Comparison of ENCODE assay signal across 8 mouse cellular contexts in genomic region chr2:155276195-155276594, GRCm38 (mm10). TPM values are rescaled to one million over a fixed set of nuclear protein-coding genes. Genes with fewer than 3 reads are reported as not detected.
A peak's percentile ranks its signal among the peaks of the same experiment; 100 is the strongest.
DNase-seq lines count a peak whose midpoint lies in the region; ATAC-seq lines count a peak whose summit lies in the region.

Gene Map1lc3a (plus strand): TSS chr2:155276297.

- DNase-seq in adipocyte (ENCODE audit: low spot score), result peak; percentile 94
- peak; percentile 96 for DNase-seq in embryo, embryonic 10 days (ENCODE audit: low spot score)
- peak; percentile 94 for DNase-seq in gastrocnemius, postnatal 14 days
- DNase-seq in left cerebral cortex, postnatal 10 days (ENCODE audit: extremely low spot score in 1 of 2, low spot score in 2 of 2), result peak; percentile 98 to 99
- DNase-seq in right cerebral cortex, postnatal 25 days, result peak; percentile 98
- peak; percentile 93 to 97 for DNase-seq in urinary bladder, postnatal 4 days (ENCODE audit: low spot score in 2 of 2)

- ATAC-seq in inflammation-experienced regulatory T-cells, adult 6 months, result peak; percentile 93
- ATAC-seq in megakaryocyte-erythroid progenitor cell, adult 5-6 weeks (replicated peaks; ENCODE audit: low FRiP score, low TSS enrichment, poor library complexity, severe bottlenecking), result peak; percentile 80

- intact Hi-C loops in gastrocnemius, postnatal 14 days (cut with DNase I; ENCODE audit: low total_unique reads), result no loop called here
- intact Hi-C loops in left cerebral cortex, postnatal 10 days (cut with DNase I), result loop anchor here (5.0 kb wide), 1 partner anchor 106 kb away; the partner anchor contains the start of gene Trp53inp2

RNA-seq across cellular contexts. Expression of gene Map1lc3a, which starts in this region (rescaled TPM):
- total RNA-seq in gastrocnemius, postnatal 14 days (2021), result 100 to 1,000 TPM; 152 to 162 TPM
- polyA plus RNA-seq in inflammation-experienced regulatory T-cells, adult 6 months (2017; shearing (Covaris generic)), result 1 to 10 TPM in 2 of 3 experiments, not detected in 1; 1.4 to 2.5 TPM
- 100 to 1,000 TPM; 479 to 493 TPM for total RNA-seq in left cerebral cortex, postnatal 10 days (2021)
- total RNA-seq in megakaryocyte-erythroid progenitor cell, adult 5-6 weeks (2014; fragmentation: Nextera tagmentation), result 4.4 and 5.2 TPM in 2 replicates
- 2.7 TPM in 1 of 2 replicates, not detected in the other for total RNA-seq in megakaryocyte-erythroid progenitor cell, adult 5-6 weeks (2017)

Comparison
In these comparisons a context has a peak if more than half of its experiments do, and no peak if none do; other contexts are left out.
1. Peak in every context shown above with its lines: DNase-seq and ATAC-seq.
2. RNA of gene Map1lc3a (total RNA-seq): 479 to 493 TPM in left cerebral cortex, postnatal 10 days and 152 to 162 TPM in gastrocnemius, postnatal 14 days; 2.7 to 5.2 TPM in megakaryocyte-erythroid progenitor cell, adult 5-6 weeks; every median in the first group is over 10 times any median in the second.